Mouse (Mus musculus) gastrocnemius, postnatal 10 days (tissue): ENCODE results near the gene Clic1. TPM values are rescaled to one million over a fixed set of nuclear protein-coding genes. Genes with fewer than 3 reads are reported as not detected.
A peak's percentile ranks its signal among the peaks of the same experiment; 100 is the strongest.

ENCODE experiments used
- DNase-seq: peaks from one replicate; pipeline ENCODE4 v3.0.0; 2021; ENCODE audit warnings: mixed read lengths
- total RNA-seq, 2 experiments: library from RNA; stranded (reverse); gene quantifications; 2 replicates each; pipeline ENCODE4 v1.2.3; 2021

The Clic1 gene
- total RNA-seq, 2 experiments from 2014 or later = 39.2 to 50.5 TPM

DNA sequence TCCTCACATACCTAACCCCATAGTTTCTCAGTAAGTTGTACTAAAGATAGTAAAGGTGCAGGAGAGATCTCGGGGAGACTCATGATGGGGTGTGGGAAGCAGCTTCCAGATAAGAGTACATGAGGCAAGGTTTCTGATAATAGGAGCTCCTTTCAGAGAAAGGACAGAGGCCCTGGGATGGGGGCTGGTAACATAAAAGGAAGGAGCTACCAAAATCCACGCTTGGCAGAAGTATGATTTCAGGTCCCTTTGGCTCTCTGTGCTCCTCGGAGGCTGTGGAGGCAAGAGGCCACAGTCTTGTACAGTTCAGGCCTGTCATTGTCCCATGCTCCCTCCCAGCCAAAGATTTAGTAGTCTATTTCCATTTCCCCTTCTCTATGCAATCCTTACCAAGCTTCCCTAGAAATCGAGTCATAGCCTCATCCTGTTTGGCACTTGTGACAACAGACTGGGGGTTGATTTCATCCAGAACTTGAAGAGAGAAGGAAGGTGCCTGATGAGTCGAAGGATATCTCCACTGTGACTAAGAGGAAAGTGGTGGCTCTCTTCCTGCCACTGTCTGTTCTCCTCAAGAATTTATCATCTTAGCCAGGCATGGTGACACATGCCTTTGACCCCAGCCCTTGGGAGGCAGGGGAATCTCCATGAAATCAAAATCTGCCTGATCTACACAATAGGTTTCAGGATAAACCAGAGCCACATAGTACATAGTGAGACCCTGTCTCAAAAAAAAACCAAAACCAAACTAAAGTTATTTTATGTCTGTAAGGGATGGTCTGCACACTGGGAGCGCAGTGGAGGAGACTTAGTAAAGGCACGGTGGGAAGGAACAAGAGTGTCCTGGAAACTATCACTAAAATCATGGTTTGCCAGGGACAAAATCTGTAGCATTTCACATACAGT lies 4.6 kb upstream of the Clic1 start:
- no peak for DNase-seq

DNA sequence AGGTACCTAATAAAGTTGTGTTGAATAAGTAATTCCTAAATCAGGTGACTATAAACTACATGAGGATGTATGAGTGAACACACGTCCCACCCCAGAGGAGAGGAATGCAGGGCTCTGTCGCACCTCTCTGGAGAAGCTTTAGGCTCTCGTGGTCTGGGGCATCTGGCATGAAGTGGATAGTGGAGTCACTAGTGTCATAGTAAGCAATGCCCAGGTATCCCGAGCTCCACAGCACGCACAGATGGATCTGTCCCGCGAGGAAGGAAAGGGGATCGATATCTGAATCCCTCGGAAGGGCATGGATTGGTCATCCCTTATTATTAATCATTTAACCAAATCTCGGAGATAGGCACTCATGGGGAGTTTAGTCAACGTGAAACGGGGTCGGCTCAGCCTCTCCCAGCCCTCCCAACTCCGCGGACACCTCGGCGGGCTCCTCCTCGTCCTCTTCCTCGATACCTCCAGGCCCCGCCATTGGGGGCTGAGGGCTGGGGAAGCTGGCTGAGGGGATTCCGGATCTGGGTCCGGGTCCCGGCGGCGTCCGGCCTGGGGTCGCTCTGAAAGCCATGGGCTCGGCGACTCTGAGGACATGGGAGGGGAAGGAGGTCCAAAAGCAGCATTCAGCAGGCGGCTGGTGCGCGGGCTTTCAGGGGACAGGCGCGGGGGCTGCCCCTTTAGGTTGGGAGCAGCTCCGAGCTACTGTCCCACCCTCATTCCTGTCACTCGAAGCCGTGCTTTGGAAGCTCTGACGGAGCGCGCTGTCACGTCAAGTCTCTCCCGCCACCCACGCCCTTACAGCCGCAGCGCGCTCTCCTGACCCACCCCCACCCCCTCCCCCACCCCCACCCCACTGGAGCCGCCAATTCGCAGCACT lies 3.7 kb upstream of the Clic1 start:
- DNase-seq = peak; percentile 51

DNA sequence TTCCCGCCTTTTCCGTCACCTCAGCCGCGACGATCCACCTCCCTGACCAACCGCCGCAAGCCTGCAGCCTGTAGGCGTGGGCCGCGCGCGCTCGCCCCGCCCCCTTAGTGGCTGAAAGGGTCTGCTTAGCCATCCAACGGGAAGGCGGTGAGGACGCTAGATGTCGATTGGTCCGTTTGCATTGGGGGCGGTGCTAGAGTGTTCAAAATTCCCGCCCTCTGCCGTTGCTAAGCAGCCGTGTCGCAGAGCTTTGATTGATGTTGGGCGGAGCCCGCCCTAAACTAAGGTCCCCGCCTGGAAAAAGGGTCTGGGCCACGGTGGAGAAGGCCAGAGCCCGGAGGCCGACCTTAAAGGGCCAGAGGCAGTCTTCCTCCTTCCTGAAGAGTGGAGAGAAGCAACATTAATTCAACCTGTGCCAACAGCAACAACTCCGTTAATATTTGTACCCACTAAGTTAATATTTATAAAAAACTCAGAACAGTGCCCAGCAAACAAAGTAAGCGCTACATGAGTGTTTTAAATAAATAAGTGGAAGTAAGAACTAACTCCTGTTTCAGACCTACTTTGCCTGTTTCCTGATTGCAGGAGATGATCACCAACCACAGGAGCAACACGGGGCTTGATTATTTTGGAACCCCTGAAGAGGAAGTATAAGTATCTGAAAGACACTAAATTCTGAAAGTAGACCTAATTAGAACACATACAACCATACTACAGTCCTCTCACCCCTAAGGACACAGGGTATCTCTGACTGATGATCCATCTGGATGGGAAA lies 2.9 kb upstream of the Clic1 start, which contains the start of gene Msh5:
Msh5 (minus strand) TSS at position 65 of the 775 bp plus-strand sequence.
- peak; percentile 96 for DNase-seq

DNA sequence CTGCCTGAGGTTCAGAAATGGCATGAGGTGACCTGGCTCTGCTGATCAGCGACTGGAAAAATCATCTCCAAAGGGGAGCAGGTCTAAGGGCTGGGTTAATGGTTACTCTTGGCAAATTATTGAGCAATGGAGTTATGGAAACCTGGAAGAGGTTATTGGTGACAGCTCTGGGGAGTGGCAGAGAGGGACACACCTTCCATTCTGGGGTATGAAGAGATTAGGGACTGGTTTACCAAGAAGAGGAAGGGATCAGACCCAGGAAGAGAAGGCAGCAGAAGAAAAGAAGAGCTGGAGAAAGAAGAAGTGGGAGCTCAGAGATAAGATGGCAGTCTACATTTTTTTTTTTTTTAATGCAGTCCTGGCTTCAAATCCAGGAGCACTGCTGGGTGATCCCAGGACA lies 2.1 kb upstream of the Clic1 start:
- DNase-seq = no peak

DNA sequence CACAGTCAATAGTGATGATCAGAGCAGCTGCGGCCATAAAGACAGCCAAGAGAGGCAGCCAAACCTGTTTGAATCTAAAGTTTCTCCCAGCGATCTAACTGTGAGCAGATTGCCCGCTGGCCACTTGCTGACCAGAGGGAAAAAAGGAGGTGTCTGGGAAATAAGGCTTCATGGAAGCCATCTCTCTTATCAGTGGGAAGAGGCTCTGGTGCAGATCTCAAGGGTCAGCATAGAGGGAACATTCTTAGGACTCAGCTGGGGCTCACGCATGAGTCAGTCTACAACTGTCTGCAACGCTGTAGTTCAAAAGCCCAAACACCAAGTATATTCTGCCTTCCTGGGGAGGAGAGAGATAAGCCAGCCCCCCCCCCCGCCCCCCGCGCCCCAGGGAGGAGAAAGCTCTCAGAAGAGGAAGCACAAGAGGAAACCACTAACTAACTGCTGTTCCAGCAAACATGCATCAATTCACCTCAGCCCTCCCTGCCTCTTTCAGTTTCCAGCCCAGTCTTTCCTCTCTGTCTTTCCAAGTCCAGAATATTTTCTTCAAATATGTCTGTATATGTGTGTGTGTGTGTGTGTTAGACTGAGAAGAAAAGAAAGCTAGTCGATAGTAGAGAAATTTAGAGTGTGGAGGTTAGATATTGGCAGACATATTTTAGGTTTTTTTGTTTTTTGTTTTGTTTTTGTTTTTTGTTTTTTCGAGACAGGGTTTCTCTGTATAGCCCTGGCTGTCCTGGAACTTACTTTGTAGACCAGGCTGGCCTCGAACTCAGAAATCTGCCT lies 1.4 kb upstream of the Clic1 start:
- no peak for DNase-seq

DNA sequence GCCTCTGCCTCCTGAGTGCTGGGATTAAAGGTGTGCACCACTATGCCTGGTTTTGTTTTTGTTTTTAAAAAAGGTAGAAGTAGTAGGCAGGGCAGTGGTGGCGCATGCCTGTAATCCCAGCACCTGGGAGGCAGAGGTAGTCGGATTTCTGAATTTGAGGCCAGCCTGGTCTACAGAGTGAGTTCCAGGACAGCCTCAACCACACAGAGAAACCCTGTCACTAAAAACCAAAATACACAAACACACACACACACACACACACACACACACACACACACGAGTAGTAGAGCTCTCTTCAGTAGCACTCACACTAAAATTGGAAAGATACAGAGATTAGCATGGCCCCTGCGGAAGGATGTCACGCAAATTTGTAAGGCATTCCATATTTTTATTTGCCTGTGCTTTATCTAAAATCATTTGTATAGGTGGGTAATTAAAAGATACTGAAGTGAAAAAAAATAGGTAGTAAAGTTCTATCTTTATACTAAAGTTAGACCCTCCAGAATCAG lies 780 bp upstream of the Clic1 start:
- DNase-seq = no peak

DNA sequence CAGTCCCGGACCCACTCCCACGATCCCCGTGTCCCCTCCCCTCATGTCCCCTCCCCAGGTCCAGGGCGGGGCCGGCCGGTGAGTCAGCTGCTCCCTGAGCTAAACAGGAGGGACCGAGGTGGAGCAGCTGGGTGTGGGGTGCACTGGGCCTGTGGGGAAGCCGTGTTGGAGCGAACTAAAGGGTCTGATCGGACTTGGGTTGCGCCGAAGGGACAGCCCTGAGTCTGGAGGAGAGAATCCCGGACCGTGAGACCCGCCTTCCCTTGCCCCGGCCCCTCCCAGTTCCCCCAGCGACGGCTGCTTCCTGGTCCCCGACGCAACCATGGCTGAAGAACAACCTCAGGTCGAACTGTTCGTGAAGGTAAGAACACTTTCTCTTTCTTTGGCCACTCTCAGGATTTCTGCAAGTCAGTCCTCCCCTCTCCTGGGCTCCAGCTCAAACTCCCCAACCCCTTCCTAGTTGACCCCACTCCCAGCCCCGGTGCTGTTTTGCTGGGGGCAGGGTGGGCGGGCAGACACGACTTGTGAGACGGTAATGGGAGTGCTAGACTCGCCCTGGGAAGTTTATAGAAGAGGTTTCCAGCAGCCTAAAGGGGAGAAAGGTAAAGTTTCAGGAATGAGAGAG lies 472 bp downstream of the Clic1 start:
- DNase-seq = peak; percentile 75

DNA sequence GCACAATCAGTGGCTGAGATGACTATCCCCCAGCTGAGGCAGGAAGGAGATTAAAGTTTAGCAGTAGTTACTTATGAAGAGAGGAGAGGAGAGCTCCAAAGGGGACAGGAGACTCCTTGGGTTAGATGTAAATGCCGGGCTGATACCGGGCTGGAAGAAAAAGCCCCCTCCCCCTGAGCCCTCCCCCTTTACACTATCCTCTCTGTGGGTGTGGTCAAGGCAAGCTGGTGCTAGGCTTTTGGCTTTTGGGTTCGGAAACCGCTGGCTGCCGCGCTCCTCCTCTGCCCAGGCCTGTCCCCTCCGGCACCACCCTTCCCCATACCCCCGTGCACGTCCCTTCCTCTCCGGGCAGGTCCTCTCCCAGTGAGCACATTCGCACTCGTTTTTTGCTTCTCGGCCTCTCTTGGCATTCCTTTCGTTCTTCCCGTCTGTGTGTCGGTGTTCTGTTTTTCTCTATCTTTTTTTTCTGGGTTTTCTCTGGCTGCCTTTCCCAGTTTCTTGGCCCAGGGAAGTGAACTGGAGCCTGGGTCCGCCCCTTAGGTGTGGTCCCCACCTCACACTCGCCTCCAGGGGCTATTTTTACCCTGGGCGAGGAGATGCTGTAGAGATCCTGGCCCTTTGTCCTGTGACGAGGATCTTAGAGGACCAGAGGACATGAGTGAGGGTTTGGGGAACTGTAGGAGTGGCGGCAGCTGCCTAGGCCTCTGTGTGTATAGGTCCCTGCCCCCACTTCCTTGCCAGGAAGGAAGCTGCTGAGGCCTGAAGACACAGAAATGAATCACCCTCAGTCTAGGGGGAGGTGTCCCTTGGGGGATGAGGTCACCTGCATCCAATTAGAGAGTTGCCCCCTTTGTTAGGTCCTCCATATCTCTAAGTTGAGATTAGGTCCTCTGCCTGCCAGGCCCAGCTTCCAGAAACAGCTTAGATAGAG lies 1.7 kb downstream of the Clic1 start:
- DNase-seq = peak; percentile 42

DNA sequence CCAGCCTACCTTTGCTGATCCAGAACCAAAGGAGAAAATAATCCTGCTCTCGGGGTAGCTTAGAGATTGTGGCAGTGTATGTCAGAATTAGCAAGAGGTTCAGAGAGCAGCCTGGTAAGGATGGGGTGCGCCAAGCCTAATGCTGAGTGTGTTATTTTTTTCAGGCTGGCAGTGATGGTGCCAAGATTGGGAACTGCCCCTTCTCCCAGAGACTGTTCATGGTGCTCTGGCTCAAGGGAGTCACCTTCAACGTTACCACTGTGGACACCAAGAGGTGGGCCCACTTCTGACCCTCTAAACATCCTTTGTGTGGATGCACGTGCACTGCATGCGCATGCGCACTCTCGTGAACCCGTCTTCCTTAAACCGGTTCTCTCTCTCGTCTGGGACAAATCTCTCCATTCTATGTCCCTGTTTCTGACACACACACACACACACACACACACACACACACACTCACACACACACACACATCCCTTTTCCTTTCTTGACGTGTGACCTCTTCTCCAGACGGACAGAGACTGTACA lies 2.6 kb downstream of the Clic1 start:
- no peak for DNase-seq

DNA sequence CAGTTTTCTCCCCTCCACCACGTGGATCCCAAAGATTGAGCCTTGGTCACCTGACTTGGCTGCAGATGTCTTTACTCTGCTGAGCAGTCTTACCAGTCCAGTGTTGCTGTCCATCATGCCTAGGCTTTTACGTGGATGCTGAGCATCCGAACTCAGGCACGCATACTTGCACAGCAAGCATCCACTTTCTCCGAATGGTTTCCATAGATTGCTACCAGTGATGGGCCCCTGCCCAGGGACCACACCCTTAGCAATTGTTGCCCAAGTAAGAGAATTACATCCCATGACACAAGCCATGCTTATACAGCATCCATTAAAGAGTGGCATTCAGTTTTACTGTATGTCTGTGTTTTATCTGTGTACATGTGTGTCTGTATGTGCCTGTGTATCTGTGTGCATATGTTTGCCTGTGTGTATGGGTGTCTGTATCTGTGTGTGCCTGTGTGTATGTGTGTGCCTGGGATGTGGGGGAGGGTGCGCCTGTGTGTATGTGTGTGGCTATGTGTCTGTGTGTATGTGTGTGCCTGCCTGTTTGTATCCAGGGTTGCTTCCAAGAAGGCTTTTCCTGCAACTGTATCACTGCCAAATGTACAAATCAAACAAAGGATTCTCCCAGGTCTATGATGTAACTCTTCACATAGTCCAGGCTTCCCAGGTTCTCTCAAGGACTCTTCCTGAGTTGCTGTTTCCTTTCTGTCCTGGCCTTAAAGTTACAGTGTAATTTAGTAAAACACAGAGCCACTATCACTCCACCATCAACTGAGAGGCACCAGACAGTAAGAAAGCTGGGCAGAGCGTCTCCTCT lies 6.1 kb downstream of the Clic1 start:
- no peak for DNase-seq

DNA sequence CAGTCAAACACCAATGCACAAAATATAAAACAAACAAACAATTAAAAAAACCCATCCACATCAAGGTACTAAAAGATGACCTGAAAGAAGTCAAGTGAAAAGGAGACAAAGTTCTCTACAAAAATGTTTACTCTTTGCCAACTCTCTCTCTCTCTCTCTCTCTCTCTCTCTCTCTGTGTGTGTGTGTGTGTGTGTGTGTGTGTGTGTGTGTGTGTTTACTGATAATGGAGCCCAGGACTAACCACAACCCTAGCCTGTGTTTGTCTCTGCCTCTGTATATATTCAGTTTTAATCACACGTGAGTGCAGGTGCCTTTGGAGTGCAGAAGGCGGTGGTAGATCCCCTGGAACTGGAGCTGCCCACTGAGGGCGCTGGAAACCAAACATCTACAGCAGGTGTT lies 7.3 kb downstream of the Clic1 start:
- no peak for DNase-seq

DNA sequence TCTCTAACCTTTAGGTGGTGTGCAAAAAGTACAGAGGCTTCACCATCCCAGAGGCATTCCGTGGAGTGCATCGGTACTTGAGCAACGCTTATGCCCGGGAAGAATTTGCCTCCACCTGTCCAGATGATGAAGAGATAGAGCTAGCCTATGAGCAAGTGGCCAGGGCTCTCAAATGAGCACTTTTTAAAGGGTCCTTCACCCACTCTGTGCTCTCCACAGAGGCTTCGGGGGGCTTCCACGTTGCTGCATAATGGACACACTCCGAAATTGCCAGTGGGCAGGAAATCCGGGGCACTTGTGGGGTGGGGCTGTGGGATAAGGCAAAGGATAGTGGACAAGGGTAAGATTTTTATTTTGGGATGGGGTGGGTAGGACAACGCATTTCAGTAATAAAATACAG lies 8.6 kb downstream of the Clic1 start:
- DNase-seq = no peak

DNA sequence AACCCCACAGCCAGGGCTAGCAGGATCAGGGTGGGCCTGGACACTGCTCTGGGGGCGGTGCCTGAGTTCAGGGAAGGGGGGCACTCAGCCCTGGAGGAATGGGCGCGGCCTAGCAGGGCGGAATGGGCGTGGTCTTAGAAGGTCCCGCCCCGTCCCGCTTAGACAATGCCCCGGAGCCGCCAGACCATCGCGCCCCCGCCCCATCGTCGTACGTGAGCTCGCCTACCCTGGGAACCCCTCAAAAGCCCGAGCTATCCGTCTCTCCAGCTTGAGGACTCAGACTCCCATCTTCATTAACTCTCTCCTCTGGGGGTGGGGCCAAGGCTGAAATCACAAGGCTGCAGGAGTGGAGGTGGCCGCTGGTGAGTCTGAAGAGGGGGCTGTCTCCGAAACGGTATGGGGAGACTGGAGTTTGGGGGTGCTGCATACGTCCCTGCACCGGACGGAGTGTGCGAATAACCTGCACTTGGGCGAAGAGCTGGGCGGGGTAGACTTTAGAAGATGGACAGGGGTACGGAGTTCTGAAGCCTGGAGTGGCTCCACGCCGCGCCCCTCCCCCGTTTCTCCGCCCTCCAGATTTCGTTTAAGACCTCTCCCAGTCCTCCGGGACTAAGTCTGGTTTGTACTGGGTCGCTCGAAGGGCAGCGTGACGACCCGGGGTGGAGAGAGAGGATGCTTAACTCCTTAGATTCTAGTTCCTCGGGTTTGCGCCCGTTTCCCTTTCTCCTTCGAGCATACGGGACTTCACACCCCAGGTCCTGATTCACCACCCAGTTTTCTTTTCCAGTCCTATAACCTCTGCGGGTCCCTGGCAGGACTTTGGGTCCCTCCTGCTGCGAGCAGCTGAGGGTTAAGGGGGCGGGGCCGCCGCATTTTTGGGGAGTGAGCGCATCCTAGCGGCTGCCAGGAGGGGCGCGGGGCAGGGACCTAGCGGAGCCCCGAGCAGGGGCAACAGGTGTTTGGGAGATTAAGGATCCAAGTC lies 9.4 kb downstream of the Clic1 start, which contains the start of gene Ddah2:
Ddah2 (plus strand) TSS at position 125 of the 982 bp plus-strand sequence.
- DNase-seq = peak; percentile 92

DNA sequence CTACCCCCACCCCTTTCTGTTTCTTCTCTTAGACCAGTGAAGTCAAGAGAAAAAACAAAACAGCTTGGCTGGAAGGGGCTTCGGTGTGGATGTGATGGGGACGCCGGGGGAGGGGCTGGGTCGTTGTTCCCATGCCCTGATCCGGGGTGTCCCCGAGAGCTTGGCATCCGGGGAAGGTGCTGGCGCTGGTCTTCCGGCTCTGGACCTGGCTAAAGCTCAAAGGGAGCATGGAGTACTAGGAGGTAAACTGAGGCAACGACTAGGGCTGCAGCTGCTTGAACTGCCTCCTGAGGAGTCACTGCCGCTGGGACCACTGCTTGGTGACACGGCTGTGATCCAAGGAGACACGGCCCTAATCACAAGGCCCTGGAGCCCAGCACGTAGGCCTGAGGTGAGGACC lies 10.3 kb downstream of the Clic1 start:
- no peak for DNase-seq

DNA sequence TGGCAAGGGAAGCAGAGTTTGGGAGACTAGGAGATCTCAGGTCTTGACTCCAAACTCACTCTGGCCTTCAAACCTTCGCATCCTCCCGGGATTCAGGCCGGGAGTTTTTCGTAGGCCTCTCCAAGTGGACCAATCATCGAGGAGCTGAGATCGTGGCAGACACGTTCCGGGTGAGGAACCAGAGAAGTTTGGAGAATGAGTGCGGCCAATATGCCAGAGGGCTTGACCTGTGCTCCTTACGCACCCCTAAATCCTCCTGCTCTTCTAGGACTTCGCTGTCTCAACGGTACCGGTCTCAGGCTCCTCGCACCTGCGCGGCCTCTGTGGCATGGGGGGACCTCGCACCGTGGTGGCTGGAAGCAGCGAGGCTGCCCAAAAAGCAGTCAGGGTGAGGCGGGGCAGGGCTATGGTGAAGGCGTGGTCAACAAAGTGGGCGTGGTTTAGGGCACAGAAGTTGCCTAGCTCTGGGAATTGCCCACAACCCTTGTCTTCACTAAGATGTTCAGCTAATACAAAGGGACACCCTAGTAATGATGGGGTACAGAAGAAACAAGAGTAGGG lies 11.1 kb downstream of the Clic1 start:
- peak; percentile 40 for DNase-seq

DNA sequence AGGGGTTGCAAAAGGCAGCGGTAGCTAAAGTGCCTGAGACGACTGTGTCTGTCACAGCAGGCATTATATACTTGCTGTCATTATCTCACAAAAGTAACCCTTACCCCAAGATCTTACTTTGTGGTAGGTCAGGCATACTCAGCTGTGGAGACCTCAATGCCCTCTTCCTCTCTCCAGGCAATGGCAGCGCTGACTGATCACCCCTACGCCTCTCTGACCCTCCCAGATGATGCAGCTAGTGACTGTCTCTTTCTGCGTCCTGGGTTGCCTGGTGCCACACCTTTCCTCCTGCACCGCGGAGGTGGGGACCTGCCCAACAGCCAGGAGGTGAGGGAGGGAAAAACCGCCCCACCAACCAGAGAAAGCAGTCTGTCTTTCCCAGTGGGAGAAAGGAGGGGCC lies 11.5 kb downstream of the Clic1 start:
- no peak for DNase-seq

DNA sequence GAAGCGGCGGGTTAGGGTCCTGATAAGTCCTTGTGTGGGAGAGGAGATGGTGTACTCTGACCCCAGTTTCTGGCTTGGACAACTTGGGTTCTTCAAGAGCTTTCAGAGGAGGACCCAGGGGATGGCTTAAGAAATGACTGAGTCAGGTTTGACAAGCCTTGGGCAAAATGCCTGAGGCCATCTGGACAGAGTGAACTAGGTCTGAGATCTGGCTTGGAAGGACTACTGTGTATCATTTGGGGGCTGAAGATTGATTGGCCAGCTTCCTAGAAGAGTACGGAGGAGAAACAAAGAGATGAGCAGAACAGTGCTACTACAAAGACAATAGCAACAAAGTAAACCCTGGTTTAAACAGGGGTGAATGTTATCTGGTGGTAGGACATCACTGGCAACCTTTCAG lies 13.7 kb downstream of the Clic1 start:
- no peak for DNase-seq
